Mouse (Mus musculus) adrenal gland, adult 8-10 months (tissue): ENCODE measurements around the gene Pacsin2. TPM values are rescaled to one million over a fixed set of nuclear protein-coding genes. Genes with fewer than 3 reads are reported as not detected.

Experiments used
- DNase-seq: peaks from one replicate; pipeline ENCODE4 v3.0.0; 2022
- total RNA-seq, 4 experiments: library from RNA; stranded (reverse); gene quantifications; 2 replicates each; pipeline ENCODE4 v1.2.4; 2022

Gene Pacsin2
- total RNA-seq, 4 experiments from 2014 or later, result 88.4 to 126 (median 102) TPM

- DNase-seq, result no peak
Measured at GRCm38 (mm10) chr15:83450007-83450406, 14.4 kb downstream of the Pacsin2 start.

DNA sequence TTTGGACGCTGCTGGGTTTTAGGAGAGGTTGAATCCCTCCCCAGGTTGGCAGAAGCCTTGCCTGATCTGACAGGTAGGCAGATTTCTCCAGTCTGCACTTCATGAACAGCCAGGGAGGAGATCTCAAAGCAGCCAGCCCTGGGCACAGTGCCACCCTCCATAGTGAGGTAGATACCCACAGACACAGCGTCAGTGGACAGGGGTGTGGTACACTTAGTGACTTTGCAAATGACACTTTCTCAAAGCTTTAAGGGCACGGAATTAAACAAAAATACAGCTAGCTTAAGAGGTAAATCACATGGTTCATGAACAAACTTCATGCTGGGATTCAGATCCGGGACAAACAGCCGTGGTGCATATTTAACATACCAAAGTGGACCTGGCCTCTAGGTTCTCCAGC is 15.8 kb downstream of the Pacsin2 start:
- no peak for DNase-seq

- DNase-seq, result no peak
Measured at GRCm38 (mm10) chr15:83447791-83448544, 16.4 kb downstream of the Pacsin2 start.

- DNase-seq, result no peak
Measured at GRCm38 (mm10) chr15:83445908-83446307, 18.5 kb downstream of the Pacsin2 start.

DNA sequence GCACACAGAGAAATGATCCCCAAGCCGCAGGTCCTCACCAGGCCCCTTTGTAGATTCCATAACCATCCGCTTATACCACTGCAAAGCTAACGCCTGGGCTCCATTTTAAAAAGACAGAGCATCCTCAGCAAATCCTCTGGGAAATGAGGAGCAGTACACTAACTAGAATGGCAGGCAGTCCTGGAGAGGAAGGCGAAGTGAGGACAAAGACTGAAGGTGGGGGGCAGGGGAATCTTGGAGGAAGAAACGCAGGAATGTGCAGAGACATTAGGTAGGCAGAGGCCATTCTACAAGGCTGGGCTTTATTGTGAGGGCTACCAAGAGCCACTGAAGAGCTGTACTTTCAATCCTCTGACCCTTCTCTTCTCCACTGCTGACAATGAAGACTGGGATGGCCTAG is 19.0 kb downstream of the Pacsin2 start:
- no peak for DNase-seq

GRCm38 (mm10) chr15:83444425-83444824 is 20.0 kb downstream of the Pacsin2 start:
- no peak for DNase-seq

- no peak for DNase-seq
Measured at GRCm38 (mm10) chr15:83442495-83443037, 21.8 kb downstream of the Pacsin2 start.

DNA sequence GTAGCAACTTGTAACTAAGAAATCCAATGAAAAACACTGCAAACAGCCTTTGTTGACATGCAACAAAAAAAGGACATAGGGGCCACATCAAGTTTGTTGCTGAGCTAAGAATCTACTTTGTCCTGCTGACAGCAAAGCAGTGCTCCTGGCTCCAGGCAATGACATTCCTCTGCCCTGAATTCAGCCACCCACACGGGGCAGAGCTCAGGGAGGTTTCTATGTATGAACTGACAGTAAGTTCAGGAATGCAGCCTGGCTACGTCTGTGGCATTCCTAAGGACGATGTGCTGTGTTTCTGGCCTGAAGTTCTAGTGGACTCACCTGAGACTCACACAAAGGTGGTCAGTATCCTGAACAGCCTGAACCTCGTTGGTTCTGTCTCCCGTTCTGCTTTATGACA is 23.7 kb downstream of the Pacsin2 start:
- no peak for DNase-seq

GRCm38 (mm10) chr15:83436541-83436940 is 27.9 kb downstream of the Pacsin2 start:
- no peak for DNase-seq

DNA sequence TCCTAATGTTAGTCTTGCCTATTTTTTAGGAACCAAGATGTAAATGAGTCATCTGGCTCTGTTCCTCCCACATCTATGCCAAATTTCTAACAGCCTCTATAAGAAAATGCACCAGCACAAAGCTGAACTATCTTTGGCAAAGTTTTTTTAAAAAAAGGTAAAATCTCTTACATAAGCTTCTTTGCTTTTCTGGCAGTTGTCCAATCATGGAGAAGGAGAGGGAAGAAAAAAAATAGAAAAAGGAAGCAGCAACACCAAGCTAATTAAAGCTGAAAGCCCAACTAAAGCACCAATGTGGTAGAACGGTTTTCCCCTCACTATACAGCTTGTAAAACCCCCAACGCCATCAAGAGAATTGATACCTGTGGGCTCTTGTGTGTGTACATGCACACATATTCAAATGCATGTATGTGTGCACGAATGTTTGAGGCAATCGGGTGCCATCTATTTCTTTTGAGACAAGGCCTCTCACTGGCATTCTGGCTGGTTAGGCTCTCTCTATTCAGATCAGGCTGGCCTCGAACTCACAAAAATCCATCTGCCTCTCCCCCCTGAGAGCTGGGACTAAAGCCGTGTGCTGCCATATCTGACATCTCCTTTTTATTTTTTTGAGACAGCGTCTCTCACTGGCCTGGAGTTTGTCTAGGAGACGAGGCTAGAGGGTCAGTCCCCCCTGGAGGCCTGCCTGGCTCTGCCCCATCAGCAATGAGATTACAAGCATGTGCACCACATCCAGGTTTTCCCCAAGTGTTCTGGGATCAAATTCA is 28.9 kb downstream of the Pacsin2 start:
- no peak for DNase-seq

GRCm38 (mm10) chr15:83434692-83435091 is 29.7 kb downstream of the Pacsin2 start:
- no peak for DNase-seq

DNA sequence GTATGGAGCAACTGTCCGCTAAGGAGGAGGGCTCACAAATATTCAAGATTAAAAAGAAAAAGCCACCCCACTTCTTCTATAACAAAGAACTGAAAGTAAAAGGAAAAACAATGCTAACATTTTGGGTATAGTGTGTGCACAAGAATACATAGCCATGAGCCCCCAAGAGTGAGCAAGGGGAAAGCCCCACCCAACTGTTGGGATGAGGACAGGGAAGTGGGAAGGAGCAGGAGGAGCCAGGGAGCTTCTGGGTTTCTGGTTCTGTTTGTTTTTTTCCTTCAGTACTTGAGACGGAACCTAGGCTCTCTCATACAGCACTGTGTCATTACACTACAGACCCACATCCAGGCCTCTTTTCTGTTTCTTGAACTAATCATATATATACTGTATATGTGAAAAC is 31.1 kb downstream of the Pacsin2 start:
- no peak for DNase-seq

DNA sequence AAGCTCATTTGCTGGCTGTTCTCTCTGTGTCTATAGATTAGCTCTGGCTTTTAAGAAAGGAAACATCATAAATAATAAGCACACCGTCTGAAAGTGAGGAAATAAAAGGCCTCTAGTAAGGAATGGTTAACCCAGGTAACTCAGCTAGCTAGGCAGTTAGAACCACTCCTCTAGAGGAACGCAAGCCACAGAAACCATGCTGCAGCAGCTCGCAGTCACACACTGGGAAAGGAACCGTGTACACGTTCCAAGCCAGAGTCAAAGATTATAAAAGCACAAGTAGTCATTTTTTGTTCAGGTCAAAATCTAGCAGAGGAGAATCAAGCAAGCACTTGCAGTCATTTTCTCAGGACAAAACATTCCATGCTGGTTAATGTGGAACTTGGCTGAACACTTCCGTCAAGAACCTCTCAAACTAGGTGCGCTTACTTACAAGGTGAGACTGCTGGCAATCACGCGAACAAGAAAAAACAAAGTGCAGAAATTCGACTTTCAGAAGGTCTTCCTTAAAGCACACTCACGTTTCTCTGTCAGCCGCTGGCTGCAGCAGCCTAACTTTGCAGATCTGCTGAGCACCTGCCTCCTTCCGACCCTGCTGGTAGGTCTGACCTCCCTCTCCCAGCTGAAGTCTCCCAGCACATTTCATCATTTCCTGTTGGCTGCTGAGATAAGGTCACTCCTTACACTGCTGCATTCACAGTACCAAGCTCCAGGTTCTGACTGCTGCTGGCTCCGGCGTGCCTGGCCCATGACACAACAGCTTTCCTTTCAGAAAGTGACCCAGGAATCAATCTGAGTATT is 32.0 kb downstream of the Pacsin2 start:
- peak; percentile 63 for DNase-seq

- no peak for DNase-seq
Measured at GRCm38 (mm10) chr15:83430986-83431763, 33.2 kb downstream of the Pacsin2 start.

DNA sequence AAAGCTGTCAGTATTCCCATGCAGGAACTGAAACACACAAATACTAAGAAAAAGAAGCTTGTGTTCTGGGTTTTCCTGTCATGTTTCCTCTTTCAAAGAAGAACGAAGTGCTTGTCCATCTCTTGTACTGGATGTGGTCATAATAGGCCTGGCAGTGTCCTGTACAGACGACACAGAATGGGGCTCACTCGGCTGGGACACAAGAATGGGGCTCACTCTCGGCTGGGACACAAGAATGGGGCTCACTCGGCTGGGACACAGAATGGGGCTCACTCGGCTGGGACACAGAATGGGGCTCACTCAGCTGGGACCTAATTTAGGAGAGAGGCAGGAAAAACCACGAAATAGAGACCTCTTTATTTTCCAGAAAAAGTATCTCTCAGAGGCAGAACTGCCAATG is 34.0 kb downstream of the Pacsin2 start:
- no peak for DNase-seq

- no peak for DNase-seq
Measured at GRCm38 (mm10) chr15:83428586-83428985, 35.8 kb downstream of the Pacsin2 start.

GRCm38 (mm10) chr15:83427294-83428163 is 36.9 kb downstream of the Pacsin2 start:
- DNase-seq, result no peak

DNA sequence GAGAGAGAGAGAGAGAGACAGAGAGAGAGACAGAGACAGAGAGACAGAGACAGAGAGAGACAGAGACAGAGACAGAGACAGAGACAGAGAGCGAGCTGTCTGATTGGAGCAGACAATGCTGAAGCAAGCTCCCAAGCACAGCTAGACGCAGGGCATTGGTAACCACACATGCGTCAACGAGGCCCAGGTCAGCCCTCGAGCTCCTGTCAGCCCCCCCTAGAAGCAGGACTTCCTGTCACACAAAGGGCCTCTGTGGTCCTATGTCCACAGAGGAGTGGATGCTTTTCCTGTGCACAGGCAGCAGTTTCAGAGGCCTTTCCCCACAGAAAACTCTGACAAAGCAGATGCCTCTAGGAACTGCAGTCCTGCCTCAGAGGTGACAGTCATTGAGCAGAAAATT is 38.6 kb downstream of the Pacsin2 start:
- no peak for DNase-seq

DNA sequence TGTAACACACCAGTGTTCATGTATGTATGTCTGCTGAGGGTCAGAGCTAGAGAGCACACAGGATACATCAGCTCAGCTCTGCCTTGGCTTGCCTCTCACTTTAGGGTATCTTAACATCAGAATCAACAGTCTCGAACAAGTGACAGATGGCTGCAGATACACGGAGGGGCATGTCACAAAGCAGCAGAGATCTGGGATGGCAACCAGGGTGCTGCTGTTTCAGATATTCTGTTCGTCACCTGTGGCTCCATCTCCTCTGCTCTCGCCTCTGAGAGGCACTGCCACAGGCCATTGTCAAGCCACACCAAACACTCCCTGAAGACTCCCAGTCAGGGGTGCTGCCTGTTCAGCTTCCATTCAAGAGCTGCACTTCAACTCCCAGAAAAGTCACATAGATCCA is 39.1 kb downstream of the Pacsin2 start:
- DNase-seq, result no peak

DNA sequence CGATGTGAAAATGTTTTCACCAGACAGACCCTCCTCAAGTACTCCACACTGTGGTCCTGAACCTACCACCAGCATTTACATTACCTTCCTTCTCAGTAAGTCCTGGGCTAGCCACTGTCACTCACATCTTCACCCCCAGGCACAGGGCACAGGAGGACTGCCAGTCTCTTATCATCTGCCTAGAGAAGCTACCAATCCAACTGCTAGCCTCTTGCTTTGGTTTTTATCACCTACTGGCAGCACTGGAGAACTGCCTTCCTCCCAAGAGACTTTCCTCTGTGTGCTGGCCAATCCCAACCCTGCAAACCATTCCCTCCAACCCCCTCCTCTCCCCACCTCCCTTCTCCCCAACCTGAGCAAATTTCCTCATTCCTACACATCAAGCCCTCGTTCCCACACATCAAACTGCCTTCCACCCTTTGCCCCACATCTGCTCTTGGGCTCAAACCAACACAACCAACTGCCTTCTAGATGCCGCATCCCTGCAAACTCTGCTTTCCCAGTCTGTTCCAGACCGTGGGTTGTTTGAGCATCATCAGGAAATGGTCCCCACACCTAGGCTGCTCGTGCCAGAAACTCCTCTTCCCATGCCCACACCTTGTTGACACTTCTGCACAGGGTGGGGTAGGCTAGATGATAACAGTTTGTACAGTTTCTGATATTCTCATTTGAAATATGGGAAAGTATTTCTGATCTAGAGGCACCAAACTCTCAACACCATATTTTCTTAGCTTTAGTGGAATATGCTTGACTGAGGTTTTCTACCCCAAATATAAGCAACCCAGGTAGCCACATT is 40.6 kb downstream of the Pacsin2 start:
- no peak for DNase-seq
